Mouse (Mus musculus): ENCODE data around the gene Oxa1l.

- TF ChIP-seq POLR2A (IDR thresholded peaks at IDR 0.05; ENCODE audit: insufficient read length, low read depth) (no peak), TCF3 (IDR thresholded peaks at IDR 0.05; ENCODE audit: insufficient read length, low read depth) (no peak), MAX (IDR thresholded peaks at IDR 0.05; ENCODE audit: low read depth) (no peak), USF1 (IDR thresholded peaks at IDR 0.05; ENCODE audit: low read depth) (no peak), E2F4 (IDR thresholded peaks at IDR 0.05; ENCODE audit: insufficient read depth) (no peak), TCF12 (IDR thresholded peaks at IDR 0.05; ENCODE audit: insufficient read depth, poor library complexity, severe bottlenecking) (no peak), POLR2AphosphoS2 (IDR thresholded peaks at IDR 0.05; ENCODE audit: insufficient read length, low read depth) (no peak), MYOG (IDR thresholded peaks at IDR 0.05; ENCODE audit: control insufficient read depth in 1 of 3, insufficient read depth in 1 of 3, insufficient read length in 2 of 3, low read depth in 2 of 3) (no peak)
Measured at GRCm38 (mm10) chr14:54369372-54369771, 8.7 kb downstream of the Oxa1l start.
